Mouse (Mus musculus) lung, embryonic 14.5 days (tissue): Measurements from ENCODE around the gene Mfsd6l. TPM values are rescaled to one million over a fixed set of nuclear protein-coding genes. Genes with fewer than 3 reads are reported as not detected.
A peak's percentile ranks its signal among the peaks of the same experiment; 100 is the strongest.

ENCODE experiments used
- ATAC-seq: fragments of 200-750 bp; cut with Nextera tagmentation; 2 replicates; pipeline ENCODE4 v1.8.0; 2017; ENCODE audit warnings: mild to moderate bottlenecking, moderate TSS enrichment, moderate library complexity; ENCODE audit not compliant: insufficient read depth
- DNase-seq: peaks from one replicate; pipeline ENCODE4 v3.0.0-alpha.2; 2015
- H3K27ac ChIP-seq: fragments of 300-500 bp; sonication (generic); 2 replicates; pipeline ENCODE4 v1.5.1; 2014; ENCODE audit warnings: low read depth, mild to moderate bottlenecking, moderate library complexity
- H3K27me3 ChIP-seq: fragments of 300-500 bp; sonication (generic); 2 replicates; pipeline ENCODE4 v1.6.1; 2014; ENCODE audit warnings: low read length, control low read depth; ENCODE audit not compliant: insufficient read depth
- H3K36me3 ChIP-seq: fragments of 300-500 bp; sonication (generic); 2 replicates; pipeline ENCODE4 v1.6.1; 2014; ENCODE audit warnings: control low read depth; ENCODE audit not compliant: insufficient read depth
- H3K4me1 ChIP-seq: fragments of 300-500 bp; sonication (generic); 2 replicates; pipeline ENCODE4 v1.6.1; 2014; ENCODE audit warnings: antibody characterized with exemption, control low read depth; ENCODE audit not compliant: insufficient read depth
- H3K4me2 ChIP-seq: fragments of 300-500 bp; sonication (generic); 2 replicates; pipeline ENCODE4 v1.6.1; 2014; ENCODE audit warnings: mild to moderate bottlenecking
- H3K4me3 ChIP-seq: fragments of 300-500 bp; sonication (generic); 2 replicates; pipeline ENCODE4 v1.5.1; 2014; ENCODE audit warnings: low read depth, low read length
- H3K9ac ChIP-seq: fragments of 300-500 bp; sonication (generic); 2 replicates; pipeline ENCODE4 v1.6.1; 2014
- H3K9me3 ChIP-seq: fragments of 300-500 bp; sonication (generic); 2 replicates; pipeline ENCODE4 v1.6.1; 2016; ENCODE audit warnings: low read depth, low read length, control low read depth
- CTCF ChIP-seq: IDR thresholded peaks from 2 replicates; pipeline ENCODE4 v1.5.1; 2016; ENCODE audit warnings: antibody characterized with exemption, low read depth
- WGBS: fragments of 180-500 bp; shearing (Covaris S2); extraction: QIAGEN DNeasy Blood & Tissue Kit; methylation state at CpG from one replicate; pipeline ENCODE4 v1.1.7; 2014; 5-methylcytosine and 5-hydroxymethylcytosine counted together
- polyA plus RNA-seq: library from polyadenylated mRNA; unstranded; fragments of >200 nt; fragmentation: Nextera tagmentation; extraction: Ambion mirVana; gene quantifications from 2 replicates; pipeline ENCODE4 v1.2.1, GENCODE M21; 2014

Mfsd6l gene
- polyA plus RNA-seq, 1 experiment from 2014 or later: 1.5 TPM

- no peak overlapping the region for H3K4me3 ChIP-seq
- H3K9ac ChIP-seq: no peak overlapping the region
- no peaks in the 10 kb centered on the region for H3K9me3 ChIP-seq
- TF ChIP-seq CTCF: peak; percentile 67
- no peak overlapping the region for H3K4me2 ChIP-seq
- no peak overlapping the region for H3K27ac ChIP-seq
- DNase-seq (peak; percentile 66), ATAC-seq (no peak)
- H3K4me1 ChIP-seq: peaks cover 7% of the 10 kb centered on the region
- 23% methylated on average over 3 of the region's 3 CpGs for WGBS
- H3K27me3 ChIP-seq: no peaks in the 10 kb centered on the region
- no peaks in the 10 kb centered on the region for H3K36me3 ChIP-seq
Measured at GRCm38 (mm10) chr11:68585890-68586289, 29.9 kb downstream of the Mfsd6l start.

DNA sequence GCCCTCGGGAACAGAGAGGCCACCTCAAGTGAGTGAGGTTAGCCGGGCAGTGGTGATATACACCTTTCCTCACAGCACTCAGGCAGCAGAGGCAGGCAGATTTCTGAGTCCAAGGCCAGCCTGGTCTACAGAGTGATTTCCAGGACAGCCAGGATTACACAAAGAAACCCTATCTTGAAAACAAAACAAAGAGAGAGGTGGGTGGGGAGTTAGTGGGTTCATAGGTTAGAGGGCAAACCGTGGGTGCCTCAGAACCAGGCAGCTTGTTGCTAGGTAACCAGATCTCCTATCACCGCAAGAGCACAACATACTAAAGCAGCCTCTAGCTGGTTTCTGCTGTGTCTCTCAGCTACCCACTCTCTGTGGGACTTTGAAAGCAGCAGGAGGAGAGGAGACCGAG lies 30.7 kb downstream of the Mfsd6l start, which contains the start of gene Ccdc42:
TSS of gene Ccdc42 (plus strand) at position 301 of the 400 bp plus-strand sequence.
- no peak for TF ChIP-seq CTCF
- Histone ChIP-seq H3K9ac (no peak within 1 kb of the TSS), H3K4me2 (no peak within 1 kb of the TSS), H3K27ac (no peak within 1 kb of the TSS), H3K4me1 (peaks cover 10% of the 10 kb centered on the region), H3K4me3 (no peak within 1 kb of the TSS), H3K27me3 (no peaks in the 10 kb centered on the region), H3K9me3 (no peaks in the 10 kb centered on the region), H3K36me3 (no peaks in the 10 kb centered on the region)
- WGBS: 71% methylated on average over 5 of the region's 5 CpGs
- DNase-seq: no peak
- no peak for ATAC-seq

DNA sequence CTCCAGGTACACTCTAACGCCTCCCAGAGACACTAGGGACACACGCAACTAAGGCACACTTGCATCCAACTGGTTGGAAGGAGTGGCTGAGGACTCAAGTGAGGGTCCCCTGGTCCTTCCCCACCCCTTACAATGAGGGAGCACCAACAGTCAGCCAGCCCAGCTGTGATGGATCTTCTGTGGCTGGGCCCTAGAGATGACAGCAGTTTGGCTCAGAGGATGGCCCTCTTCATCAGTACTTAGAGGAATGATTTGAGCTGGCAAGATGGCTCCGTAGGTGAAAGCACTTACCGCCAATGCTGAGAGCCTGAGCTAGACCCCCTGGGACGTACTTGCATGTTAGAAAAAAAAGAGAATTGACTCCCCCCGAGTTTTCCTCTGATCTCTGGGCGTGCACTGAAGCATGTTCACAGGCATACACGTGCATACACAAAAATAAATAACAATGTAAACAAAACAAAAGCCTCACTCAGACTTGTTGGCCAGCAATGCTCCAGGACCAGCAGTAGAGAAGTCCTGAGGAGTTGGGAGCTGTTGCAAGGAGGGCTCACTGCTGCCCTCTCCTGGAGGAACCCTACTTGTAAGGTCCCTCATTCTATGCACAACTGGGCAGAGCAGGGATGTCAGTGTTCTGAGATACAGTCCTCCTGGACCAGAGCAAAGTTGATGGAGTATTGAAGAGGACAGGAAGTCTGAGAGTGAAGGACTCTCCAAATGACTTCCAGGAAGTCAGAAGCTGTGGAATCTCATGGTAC lies 33.2 kb downstream of the Mfsd6l start:
- WGBS: 49% methylated on average over 8 of the region's 8 CpGs
- ATAC-seq: peak; percentile 77
- TF ChIP-seq CTCF: peak; percentile 93
- Histone ChIP-seq H3K36me3 (no peaks in the 10 kb centered on the region), H3K9me3 (no peaks in the 10 kb centered on the region), H3K4me1 (peaks cover 14% of the 10 kb centered on the region), H3K4me2 (no peak overlapping the region), H3K27me3 (no peaks in the 10 kb centered on the region), H3K9ac (no peak overlapping the region), H3K27ac (no peak overlapping the region), H3K4me3 (no peak overlapping the region)
- peak; percentile 93 for DNase-seq

DNA sequence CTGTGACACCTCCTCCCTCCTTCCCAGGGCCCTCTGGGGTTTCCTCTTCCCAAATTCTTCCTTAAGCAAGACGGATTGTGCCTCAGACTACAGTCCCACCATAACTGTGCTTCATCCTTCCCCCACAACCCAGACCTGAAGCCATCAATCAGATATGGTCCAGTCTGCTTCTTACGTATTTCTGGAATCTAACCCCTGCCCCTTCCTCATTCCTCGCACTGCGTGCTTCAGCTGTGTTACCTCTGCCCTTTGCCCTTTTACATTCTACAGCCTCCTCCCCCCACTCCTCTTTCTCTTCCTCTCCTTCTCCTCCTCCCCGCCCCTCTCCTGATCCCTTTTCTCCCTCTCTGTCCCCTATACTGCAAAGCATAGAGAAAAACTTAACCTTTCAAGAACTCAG lies 35.7 kb downstream of the Mfsd6l start:
- H3K27ac ChIP-seq: 0 out of 2 replicates have a peak overlapping the region, but pooled peaks have one; percentile 4
- DNase-seq (no peak), ATAC-seq (no peak)
- no peak overlapping the region for H3K9ac ChIP-seq
- WGBS: 22% methylated on average over 5 of the region's 5 CpGs
- TF ChIP-seq CTCF: no peak
- H3K27me3 ChIP-seq: no peaks in the 10 kb centered on the region
- H3K4me3 ChIP-seq: no peak overlapping the region
- no peak overlapping the region for H3K4me2 ChIP-seq
- H3K4me1 ChIP-seq: peaks cover 14% of the 10 kb centered on the region
- no peaks in the 10 kb centered on the region for H3K9me3 ChIP-seq
- H3K36me3 ChIP-seq: no peaks in the 10 kb centered on the region

DNA sequence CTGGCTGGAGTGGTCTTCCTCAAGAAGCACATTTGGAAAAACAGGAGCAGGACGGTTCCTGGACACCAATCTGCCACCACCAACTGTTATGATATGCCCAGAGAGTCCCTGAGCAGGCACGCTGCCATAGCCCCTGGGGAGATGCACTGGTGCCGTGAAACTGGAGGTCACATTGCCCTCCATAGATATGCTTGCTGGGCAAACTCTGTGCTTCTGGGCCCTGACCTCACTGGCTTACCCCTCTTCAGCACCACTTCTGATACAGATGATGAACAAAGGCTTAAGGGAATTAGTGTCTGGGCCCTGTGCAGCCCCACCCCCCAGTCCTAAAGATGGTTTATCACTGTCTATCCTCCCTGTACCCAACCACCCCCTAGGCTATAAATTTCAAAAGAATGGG lies 37.3 kb downstream of the Mfsd6l start:
- no peak overlapping the region for H3K9ac ChIP-seq
- WGBS: 54% methylated on average over 3 of the region's 3 CpGs
- DNase-seq: no peak
- no peaks in the 10 kb centered on the region for H3K27me3 ChIP-seq
- H3K4me2 ChIP-seq: no peak overlapping the region
- no peak overlapping the region for H3K4me3 ChIP-seq
- peaks cover 14% of the 10 kb centered on the region for H3K4me1 ChIP-seq
- H3K27ac ChIP-seq: no peak overlapping the region
- H3K9me3 ChIP-seq: no peaks in the 10 kb centered on the region
- ATAC-seq: no peak
- no peaks in the 10 kb centered on the region for H3K36me3 ChIP-seq
- no peak for TF ChIP-seq CTCF

GRCm38 (mm10) chr11:68597912-68598311 lies 41.9 kb downstream of the Mfsd6l start:
- peaks cover 34% of the 10 kb centered on the region for H3K4me1 ChIP-seq
- H3K27ac ChIP-seq: no peak overlapping the region
- no peak for DNase-seq
- no peak overlapping the region for H3K4me3 ChIP-seq
- H3K27me3 ChIP-seq: no peaks in the 10 kb centered on the region
- H3K9ac ChIP-seq: no peak overlapping the region
- no peaks in the 10 kb centered on the region for H3K36me3 ChIP-seq
- WGBS: 91% methylated on average over 2 of the region's 2 CpGs
- no peak for TF ChIP-seq CTCF
- no peak for ATAC-seq
- no peaks in the 10 kb centered on the region for H3K9me3 ChIP-seq
- H3K4me2 ChIP-seq: no peak overlapping the region

DNA sequence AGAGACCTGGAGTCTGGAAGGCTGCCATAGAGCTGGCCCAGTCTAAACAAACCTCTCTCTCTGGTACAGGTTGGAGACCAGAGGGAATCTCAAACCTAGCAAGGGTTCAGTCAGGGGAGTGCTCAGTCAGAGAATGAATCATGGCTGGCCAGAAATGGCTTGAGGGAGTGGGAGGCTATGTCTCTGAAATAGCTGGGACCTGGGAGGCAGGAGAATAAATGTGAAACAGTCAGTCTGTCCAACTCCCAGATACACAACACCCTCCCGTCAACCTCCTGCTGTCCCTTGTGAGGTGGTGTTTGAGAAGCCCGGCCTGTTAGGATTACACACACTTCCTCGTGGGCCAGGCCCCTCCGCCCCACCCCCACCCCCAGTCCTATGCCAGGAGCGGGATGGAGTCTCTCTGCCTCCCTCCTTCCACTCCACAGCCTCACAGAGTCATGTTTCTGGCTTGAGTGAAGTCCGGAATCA lies 44.6 kb downstream of the Mfsd6l start:
- Histone ChIP-seq H3K27ac (peak overlapping the region; percentile 95), H3K36me3 (no peaks in the 10 kb centered on the region), H3K4me1 (peaks cover 36% of the 10 kb centered on the region), H3K27me3 (no peaks in the 10 kb centered on the region), H3K9ac (0 out of 2 replicates have a peak overlapping the region, but pooled peaks have one; percentile 5), H3K4me3 (no peak overlapping the region), H3K9me3 (no peaks in the 10 kb centered on the region), H3K4me2 (peak overlapping the region; percentile 7; the same call in 1 of the 2 replicates)
- ATAC-seq (peak; percentile 88), DNase-seq (peak; percentile 92)
- 6% methylated on average over 6 of the region's 6 CpGs for WGBS
- no peak for TF ChIP-seq CTCF
